Mouse (Mus musculus): ENCODE data around the gene B4galnt1.
"Not testable (repeated sequence)": the region's sequence is repeated elsewhere in the genome, so short reads cannot be mapped to it uniquely, and the experiment has no call there.

B4galnt1 gene

DNA sequence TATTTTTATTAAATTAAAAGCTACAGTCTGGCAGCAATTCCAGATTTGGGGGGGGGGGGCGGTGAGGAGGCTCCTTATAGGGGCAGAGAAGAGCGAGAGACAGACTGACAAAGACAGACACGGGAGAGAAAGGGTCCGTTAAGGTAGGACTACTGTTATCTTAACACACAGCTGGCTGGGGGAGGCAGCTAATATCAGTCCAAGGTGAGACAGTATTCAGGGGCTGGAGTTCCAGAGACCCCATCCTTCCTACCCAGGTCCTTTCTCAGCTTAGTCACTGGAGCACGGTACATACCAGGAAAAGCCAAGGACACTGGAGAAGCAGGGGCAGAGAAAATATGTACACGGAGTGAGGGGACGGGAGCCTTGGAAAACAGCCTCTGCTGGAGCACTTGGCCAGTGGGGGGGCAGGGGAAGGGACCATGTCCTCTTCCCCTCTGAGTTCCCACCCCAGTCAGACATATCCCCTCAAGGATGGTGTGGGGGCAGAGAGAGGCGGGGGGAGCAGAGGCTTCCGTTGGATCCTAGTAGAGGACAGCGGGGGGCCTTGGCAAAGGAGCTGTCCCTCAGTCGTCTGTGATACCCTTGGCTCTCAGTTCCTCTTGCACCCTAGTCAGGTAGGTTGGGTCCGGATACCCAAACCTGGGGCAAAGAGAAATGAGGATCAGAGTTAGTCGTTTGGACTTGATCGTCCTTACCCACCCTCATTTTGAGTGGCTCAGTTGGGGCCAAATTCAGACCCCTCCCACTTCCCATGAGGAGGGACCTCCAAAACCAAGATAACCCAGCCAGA lies 25.6 kb downstream of the B4galnt1 start:
- DNase-seq = no peak

DNA sequence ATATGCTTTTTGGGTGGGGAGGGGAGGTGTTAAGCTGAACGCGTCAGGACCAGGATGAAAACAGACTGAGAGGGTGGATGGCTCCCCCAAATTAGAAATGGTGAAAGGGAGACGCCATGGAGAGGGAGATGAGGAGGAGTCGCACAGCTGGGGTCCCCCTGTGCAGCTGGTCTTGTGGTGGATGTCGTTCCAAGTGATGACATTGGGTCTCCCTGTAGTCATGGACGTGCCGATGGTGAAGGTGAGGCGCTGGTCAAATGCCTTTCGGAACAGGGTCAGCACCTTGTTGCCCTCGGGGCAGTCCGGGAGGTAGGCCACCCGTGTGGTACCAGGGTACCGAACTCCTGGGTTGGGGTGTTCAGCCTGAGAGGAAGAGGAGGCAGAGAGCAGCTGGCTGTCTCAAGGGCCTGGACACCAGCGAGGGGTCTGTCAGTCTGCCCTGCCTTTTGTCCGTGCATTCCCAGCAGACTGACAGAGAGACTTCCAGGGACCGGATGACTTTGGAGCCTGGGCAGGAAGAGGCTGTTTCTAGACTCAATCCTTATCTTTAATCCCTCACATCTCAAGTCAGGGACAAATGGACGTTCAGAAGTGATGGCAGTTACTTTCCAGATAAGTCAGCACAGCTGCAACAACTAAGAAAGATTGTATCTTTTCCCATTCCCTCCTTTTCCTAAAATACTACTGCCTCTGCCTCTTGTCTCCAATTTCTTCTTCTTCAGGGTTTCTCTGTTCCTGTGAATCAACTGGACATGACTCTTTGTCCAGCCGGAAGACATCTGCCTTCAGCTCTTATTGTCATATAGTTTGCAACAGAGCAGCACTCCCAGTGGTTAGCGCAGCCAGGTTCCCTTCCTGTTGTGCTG lies 26.4 kb downstream of the B4galnt1 start:
- no peak for DNase-seq

DNA sequence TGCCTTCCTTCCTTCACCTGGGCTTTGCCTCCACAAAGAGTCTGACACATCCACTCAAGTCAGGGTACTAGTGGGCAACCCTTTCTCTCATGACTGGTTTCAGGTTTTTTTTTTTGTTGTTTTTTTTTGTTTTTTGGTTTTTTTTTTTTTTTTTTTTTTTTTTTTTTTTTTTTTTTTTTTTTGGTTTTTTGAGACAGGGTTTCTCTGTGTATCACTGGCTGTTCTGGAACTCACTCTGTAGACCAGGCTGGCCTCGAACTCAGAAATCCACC lies 27.0 kb downstream of the B4galnt1 start:
- not testable (repeated sequence) for DNase-seq

DNA sequence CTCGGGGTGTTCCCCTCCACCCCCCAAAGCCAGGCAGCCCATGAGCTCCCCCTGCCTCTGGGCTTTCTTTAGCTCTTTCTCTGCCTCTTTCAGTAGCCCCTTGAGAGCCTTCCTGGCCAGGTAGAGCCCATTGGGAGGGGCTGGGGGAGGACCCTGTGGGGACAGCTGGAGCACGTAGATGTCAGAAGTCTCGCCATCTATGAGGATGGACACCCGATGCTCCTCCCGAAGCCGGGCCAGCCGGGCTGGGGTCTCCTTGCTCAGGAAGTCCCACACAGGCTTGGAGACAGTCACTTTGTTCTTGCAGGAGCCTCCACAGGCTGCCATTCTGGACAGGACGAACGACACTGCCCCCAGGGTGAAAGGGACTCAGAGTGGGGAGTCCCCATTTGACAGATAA lies 28.0 kb downstream of the B4galnt1 start:
- no peak for DNase-seq

DNA sequence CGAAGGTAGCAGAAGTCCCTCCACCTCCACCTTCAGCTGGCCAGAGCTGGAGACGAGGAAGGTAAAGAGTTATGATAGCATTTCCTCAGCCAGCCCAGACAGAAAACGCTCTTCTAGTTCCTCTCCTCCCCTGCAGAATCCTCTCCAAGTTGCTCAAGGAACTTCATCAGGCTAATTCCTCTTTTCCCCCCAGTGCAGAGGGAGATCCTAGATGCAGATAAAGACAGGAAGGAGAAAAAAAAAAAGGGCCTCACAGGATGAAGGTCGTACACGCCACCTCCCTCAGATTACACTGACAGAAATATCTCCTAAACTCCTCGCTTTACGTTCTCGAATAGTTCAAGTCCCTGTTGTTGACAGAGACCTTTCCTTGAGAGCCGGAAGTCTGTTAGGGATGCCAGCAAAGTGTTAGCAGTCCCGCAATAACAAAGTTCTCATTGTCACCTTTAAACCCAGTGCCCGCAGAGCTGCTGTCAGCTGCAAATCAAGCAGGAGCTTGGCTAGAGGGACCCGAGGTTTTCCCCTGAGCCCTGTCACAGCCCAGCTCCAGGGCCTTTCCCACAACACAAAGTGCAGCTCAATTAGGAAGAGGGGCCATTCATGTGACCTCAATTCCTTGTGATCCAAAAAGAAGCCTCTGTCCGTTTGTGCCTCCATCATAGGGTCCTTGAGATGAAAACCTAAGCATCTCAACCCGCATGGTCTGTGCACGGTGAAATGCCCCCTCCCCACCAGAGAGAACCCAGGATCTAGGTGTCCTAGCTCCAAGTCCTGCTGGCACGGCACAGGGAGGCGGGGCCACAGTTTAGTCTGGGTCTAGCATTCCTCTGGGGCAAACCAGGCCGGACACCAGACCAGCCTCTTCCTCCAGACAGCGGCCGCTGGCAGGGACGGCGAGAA lies 29.7 kb downstream of the B4galnt1 start:
- DNase-seq = peak; percentile 67

DNA sequence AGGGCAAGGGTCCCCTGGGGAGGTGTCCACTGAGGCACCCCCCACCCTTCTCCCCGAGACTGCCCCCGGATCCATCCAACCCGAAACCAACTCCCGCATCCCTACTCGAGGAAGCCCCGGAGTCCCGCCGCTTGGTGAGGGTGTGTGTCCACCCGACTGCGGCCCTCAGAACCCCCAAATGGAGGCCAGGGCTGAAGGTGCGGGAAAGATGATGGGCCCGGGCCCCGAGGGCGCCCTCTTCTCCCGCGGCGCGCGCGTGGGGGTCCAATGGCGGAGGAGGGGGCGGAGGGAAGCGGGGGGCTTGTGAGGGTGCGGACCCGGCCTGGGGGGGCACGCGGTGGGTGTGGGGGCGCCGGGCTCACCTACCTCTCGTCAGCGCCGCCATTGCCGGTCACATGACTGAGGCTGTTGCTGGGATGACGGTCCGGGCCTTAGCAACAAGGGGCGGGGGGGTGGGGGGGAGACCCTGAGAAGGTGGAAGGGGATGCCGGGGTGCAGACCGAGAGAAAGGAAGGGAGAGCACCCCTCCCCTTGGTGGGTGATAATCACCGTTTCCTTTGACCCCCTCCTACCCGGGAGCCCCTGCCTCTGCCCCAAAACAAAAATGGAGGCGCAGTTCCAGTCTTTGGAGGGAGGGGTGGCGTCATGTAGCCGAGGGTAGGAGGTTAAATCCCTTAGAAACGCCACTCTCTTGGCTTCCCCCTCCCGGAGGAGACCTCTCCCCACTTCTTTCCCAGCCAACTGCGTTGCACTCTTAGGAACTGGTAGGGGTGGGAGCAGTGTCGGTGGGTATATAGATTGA lies 30.5 kb downstream of the B4galnt1 start, which contains the start of gene Dtx3:
Dtx3 (minus strand) TSS at position 401 of the 802 bp plus-strand sequence.
- DNase-seq = no peak

DNA sequence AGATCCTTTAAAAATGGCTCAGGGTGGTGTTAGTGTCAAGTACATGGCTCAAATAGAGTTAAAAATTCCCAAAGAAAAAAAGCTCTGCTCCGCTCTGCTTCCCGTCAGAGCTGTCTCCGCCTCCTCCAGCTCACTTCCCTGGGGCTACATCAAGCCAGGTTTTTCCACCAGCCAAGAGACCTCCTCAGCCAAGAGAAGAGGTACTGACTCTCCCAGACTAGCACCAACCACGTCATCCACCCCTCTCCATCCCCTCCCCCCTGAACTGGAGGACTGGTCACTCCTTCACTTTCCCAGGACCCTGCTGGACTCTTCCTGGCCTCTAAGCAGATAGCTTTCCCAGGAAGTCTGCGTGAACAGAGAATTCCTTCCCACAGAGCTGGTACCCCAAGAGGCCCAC lies 31.4 kb downstream of the B4galnt1 start:
- DNase-seq = peak; percentile 51

DNA sequence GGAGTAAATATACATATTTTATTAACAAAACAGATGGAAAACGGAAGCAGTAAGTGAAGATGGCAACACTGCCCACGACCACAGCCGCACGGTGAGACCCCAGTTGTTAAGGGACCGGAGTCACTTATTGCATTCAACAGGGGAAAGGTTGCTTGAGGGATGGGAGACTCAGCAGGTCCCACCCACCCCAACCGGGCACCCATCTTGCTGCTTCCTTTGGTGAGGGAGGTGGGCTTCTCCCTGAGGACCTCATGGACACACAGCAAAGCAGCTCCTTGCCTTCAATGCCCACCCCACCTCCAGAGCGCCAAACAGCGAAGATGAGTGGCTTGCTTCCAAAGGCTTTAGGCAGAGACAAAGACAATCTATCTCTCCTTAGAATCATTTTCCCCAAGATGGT lies 32.1 kb downstream of the B4galnt1 start:
- DNase-seq = no peak

DNA sequence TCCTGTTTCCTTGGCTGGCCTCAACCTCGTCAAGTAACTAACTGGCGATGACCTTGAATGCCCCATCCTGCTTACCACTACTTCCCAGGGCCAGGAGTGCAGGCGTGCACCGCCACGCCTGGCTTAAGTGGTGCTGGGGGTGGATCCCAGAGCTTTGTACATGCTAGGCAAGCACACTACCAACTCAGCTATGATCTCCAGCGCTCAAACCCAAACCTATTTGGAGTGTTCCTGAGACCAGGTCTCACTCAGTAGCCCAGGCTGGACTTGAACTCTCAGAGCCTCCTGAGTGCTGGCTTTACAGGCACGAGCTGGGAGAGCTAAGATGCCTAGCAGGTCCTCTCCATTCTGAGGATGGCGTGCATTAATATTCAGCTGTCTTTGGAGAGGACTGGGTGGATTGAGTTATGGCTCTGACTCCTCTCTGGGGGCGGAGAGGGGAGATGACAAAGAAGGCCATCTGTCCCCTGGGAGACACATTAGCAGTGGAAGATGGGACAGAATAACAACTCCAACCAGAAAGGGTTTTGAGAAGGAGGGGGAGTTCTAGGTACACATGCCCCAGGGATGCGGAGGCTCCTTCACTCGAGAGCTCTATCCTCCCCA lies 32.6 kb downstream of the B4galnt1 start:
- DNase-seq = no peak

DNA sequence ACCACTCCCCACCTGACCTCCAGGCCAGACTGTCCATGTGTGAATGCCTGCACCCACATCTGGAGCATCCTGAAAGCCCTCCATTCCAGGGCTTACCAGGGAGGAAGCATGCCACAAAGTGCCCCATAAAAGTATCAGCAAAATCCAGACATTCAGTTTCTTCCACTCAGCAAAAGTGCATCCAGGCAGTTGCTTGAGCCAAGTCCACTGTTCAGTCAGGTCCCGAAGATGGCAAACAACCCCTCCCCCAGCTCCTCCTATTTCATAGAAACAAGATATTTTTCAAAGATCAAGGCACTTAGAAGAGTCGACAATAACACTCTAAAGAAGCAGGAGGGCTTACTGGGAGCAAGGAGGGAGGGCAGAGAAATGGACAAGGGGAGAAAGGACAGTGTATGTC lies 33.5 kb downstream of the B4galnt1 start:
- DNase-seq = no peak

DNA sequence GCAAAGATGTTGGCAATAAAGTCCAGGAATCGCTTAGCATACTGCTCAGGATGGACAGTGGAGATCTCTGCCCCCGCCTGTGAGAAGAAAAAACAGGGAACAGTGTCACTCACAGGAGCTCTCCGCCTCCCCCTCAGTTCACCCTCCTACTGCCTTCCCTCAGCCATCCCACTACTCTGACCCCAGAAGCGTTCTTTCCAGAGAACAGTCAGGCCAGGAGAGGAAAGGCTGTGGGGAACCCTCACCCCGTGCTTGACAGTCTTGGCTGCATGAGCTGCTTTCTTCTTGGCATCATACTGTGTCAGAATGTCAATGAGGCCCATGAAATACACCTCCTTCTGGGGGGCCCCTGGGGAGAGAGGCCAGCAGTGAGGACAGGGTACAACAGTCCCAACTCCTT lies 34.0 kb downstream of the B4galnt1 start:
- DNase-seq = no peak

DNA sequence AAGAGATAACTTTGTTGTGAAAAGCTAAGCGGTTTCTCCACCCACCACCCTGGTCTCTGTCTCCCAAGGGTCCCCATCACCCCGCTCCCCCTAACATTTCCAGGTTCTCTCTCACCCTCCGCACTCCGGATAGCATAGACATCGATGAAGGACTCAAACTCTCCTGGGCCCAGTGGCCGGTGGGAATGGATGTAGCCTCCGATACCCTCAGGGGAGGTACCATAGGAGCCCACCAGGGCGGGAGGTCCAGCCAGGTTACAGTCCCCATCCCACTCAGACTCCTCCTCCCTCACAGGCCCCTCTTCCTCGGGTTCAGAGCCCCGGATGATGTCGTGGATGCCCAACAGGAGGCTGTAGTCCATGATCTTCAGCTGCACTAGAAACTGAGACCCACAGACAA lies 34.4 kb downstream of the B4galnt1 start:
- DNase-seq = no peak

DNA sequence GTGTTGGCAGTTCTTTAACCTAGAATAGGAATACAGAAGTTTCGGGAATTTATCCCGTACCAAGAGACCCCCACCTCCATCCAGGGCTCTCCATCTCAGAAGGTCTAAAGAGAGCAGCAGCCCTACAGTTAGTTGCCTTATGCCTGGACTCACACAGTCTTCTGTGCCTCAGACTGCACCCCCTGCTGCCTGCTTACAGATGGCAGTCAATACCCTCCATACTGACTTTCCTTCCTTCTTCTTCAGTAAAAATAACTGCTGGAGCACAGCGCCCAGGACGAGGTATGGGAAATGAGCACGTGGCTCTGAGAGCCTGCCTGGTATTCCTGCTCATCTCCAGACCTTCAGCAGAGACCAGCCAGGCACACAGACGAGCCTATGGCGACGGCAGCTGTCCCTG lies 35.3 kb downstream of the B4galnt1 start:
- no peak for DNase-seq

DNA sequence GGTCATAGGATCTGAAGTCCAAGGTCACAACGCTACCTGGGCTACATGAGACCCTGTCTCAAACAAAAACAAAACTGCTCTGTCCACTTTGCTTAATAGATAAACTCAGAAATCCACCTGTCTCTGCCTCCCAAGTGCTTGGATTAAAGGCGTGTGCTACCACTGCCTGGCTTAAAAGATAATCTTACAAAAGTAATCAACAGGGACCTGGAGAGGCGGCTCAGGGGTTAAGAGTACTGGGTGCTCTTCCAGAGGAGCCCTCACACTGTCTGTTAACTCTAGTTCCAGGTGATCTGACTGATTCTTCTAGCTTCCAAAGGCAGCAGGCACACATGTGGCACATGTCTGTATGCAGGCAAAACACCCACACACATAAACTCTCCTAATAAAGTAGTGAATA lies 38.1 kb downstream of the B4galnt1 start:
- no peak for DNase-seq

DNA sequence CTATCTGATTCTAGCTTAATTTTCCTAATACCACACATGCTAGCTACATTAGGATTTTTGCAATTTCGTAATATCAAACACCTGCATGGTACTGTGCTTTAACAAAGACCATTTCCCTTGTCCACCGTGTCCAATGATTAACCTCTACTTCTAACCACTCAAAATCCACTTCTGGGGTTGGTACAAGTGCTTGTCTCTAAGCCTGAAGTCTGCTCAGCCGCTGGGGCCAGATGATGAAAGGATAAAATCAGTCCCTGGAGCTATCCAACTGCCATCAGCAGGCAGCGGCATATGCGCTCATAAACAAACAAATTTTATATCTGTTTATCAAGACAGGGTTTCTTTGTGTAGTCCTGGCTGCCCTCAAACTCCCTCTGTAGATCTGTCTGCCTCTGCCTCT lies 39.6 kb downstream of the B4galnt1 start:
- no peak for DNase-seq

DNA sequence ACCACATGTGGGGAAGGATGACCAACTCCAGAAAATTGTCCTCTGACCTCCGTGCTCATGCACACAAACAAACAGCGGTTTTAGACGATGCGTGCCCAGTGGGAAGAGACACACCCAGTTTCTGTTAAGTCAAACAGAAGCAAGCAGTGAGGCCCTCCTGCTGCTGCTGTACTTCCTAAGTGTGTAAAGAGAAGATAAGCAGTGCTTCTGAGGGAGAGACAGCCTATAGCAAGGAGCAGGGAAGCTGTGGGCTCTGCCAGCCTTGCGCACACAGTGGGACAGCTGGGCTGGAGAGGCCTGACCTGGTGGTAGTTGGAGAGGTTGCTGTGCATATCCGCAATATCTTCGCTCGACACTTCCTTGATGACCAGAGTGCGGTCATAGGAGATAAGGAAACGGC lies 40.3 kb downstream of the B4galnt1 start:
- DNase-seq = no peak

DNA sequence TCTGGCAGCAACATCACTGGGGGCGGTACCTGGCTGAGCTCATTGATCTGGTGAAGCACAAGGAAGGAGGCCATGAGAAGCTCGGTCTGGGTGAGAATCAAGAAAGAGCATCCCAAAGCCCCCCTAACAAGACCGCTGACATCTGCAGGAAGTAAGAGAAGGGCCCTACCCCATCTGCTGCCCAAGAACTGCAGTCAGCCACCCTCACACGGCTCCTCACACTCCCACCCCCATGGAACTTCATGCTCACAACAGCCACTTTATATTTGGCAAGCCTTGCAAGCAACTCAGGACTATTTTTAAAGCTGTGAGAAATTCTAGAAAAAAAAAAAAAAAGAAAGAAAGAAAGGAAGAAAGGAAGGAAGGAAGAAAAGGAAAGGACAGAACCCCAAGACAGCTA lies 43.9 kb downstream of the B4galnt1 start:
- no peak for DNase-seq

DNA sequence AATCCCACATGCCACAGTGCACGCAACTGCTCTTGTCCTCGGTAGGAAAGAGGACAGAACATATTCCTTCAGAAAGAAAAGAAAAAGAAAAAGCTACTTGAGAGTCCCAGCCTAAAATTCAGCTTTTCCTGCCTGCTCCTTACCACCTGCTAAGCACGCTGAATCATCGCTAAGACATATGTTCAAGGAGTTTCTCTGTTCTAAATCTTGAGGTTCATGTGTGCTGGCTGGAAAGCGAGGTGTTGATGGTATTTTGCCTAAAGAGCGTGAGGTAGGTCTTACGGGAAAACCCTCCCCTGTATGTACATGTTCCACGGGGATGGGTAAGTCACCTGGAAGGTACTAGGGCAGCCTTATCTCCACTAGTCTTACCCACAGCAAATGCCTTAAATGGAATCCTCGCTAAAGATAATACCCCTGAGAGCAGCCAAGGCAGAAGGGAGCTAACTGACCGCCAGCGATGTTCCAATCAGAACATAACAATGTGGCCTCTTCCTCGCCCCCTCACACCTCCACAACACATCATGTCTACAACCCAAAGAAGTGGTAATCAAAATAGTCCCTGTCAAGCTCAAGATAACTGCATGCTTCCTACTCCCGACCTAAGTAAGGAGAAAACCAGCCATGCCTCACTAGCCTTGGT lies 45.0 kb downstream of the B4galnt1 start:
- DNase-seq = no peak

DNA sequence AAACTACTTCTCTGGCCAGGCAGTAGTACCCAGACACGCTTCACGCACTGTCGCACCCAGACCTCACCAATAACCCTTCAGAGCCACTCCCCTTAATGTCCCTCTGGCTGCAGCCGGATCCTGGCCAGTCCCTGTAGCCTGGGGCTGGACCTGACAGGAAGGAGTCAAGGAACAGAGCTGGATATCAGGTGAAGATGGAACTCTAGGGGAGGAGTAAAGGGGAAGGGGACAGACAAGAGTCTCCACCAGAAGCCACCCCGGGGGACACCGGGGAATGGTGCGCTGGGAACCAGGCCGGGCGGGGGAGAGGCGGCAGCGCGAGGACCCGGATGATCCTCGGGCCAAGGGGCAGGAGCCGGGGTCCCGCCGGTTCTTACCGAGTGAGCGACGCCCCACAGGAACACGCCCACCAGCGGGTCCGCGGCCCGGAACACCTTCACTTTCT lies 46.0 kb downstream of the B4galnt1 start:
- no peak for DNase-seq

DNA sequence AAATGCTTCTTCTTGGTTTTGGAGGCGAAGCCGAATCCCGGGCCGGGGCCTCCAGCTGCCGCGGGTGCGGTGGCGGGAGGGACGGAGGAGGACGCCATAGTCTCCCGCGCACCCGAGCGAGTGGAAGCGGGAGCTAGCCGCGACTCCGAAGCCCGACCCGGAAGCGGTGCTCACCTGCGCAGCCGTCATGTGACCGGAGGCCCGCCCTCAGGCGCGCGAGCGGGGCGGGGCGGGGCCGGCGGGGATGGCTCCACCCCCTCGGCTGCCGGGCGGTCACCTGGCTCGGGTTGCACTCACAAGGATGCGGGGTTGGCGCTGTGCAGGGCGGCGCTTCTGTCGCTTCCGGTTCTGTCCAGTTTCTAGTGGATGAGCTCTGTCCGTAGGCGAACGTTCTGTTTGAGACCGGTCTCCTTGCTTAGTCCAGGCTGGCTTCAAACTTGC lies 46.4 kb downstream of the B4galnt1 start, which contains the start of gene Pip4k2c:
Pip4k2c (minus strand) TSS at position 172 of the 441 bp plus-strand sequence.
- peak; percentile 94 for DNase-seq

DNA sequence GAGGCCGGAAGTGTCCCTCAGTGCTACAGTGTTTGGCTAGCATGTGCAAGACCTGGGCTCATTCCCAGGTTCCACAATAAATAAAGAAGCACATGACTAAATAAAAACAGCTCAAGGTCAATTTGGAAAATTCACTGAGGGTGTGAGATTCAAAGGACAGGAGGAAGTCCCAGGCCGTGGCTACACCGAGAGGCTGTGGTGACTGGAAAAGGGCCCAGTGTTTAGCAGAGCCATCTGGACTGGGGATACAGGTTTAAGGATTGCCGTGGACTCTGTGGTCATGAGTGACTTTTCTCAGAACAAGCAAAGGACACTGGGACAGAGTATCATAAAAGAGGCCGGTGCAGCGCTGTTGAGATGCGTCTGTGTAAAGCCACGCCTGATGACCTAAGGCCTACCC lies 48.2 kb downstream of the B4galnt1 start:
- no peak for DNase-seq
